14 mouse cellular contexts compared by ENCODE assay signal in the genomic region with DNA sequence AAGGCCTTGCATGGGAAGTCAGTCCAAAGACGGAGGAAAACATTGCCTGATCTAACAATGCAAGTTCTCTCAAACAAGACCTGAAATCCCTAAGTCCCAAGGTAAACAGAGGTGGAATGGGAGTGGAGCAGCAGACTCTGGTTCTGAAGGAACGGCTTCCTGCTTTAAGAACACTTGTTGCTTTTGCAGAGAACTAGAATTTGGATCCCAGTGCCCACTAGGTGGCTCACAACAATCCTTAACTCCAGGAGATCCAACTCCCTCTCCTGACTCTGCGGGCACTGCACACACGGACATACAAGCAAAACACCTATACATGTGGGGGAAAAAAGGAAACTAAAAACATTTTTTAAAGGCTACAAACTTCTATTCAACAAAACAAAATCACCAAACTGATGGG. TPM values are rescaled to one million over a fixed set of nuclear protein-coding genes. Genes with fewer than 3 reads are reported as not detected.
DNase-seq lines count a peak whose midpoint lies in the region; ATAC-seq and TF ChIP-seq lines count a peak whose summit lies in the region.
"Had no signal": no experiment of that assay in that cellular context is flagged by ENCODE, and none has a peak within 500 bp of the region (broad histone marks: within the 10 kb centered on the region; RNA-seq: fewer than 3 reads in every experiment).

No protein-coding gene starts in this region.

- no peak overlapping the region for H3K4me3 ChIP-seq in heart, postnatal 0 days (ENCODE audit: low read depth, low read length)
- no peak overlapping the region for H3K4me3 ChIP-seq in midbrain, embryonic 14.5 days (replicated peaks; ENCODE audit: low read depth, low read length)
- no peak overlapping the region for H3K4me3 ChIP-seq in midbrain, embryonic 15.5 days

- H3K9ac ChIP-seq in heart, postnatal 0 days (replicated peaks; ENCODE audit: low read depth, low read length): no peak overlapping the region
- H3K9ac ChIP-seq in midbrain, embryonic 14.5 days (replicated peaks; ENCODE audit: low read length): no peak overlapping the region
- no peak overlapping the region for H3K9ac ChIP-seq in midbrain, embryonic 15.5 days

- TF ChIP-seq CTCF in heart, postnatal 0 days (IDR thresholded peaks at IDR 0.05; ENCODE audit: low read depth): peak; percentile 40

- no peak for TF ChIP-seq EP300 in heart, postnatal 0 days (IDR thresholded peaks at IDR 0.05; ENCODE audit: low read depth)

- H3K36me3 ChIP-seq in heart, postnatal 0 days (replicated peaks; ENCODE audit: control insufficient read depth, insufficient read depth, low read length): no peaks in the 10 kb centered on the region
- no peaks in the 10 kb centered on the region for H3K36me3 ChIP-seq in midbrain, embryonic 14.5 days (ENCODE audit: control insufficient read depth, insufficient read depth, low read length)
- H3K36me3 ChIP-seq in midbrain, embryonic 15.5 days (replicated peaks): no peaks in the 10 kb centered on the region

- H3K27ac ChIP-seq in heart, postnatal 0 days (ENCODE audit: low read depth): no peak overlapping the region
- H3K27ac ChIP-seq in midbrain, embryonic 14.5 days (replicated peaks; ENCODE audit: low read depth, low read length): no peak overlapping the region
- H3K27ac ChIP-seq in midbrain, embryonic 15.5 days: no peak overlapping the region

- H3K27me3 ChIP-seq in heart, postnatal 0 days (ENCODE audit: control insufficient read depth, insufficient read depth, low read length): no peaks in the 10 kb centered on the region
- H3K27me3 ChIP-seq in midbrain, embryonic 14.5 days (ENCODE audit: control insufficient read depth, insufficient read depth, low read length): no peaks in the 10 kb centered on the region
- no peaks in the 10 kb centered on the region for H3K27me3 ChIP-seq in midbrain, embryonic 15.5 days (replicated peaks)

- H3K4me1 ChIP-seq in heart, postnatal 0 days (ENCODE audit: control insufficient read depth, insufficient read depth): peaks cover 2% of the 10 kb centered on the region; the same call in 1 of the 2 replicates
- H3K4me1 ChIP-seq in midbrain, embryonic 14.5 days (ENCODE audit: control insufficient read depth, insufficient read depth, low read length): no peaks in the 10 kb centered on the region
- H3K4me1 ChIP-seq in midbrain, embryonic 15.5 days: peaks cover 3% of the 10 kb centered on the region

- no peak overlapping the region for H3K4me2 ChIP-seq in heart, postnatal 0 days (ENCODE audit: low read depth, low read length)
- no peak overlapping the region for H3K4me2 ChIP-seq in midbrain, embryonic 14.5 days (ENCODE audit: low read length)
- no peak overlapping the region for H3K4me2 ChIP-seq in midbrain, embryonic 15.5 days

- no peaks in the 10 kb centered on the region for H3K9me3 ChIP-seq in heart, postnatal 0 days (replicated peaks; ENCODE audit: control insufficient read depth, low read length)
- no peaks in the 10 kb centered on the region for H3K9me3 ChIP-seq in midbrain, embryonic 14.5 days (ENCODE audit: control insufficient read depth, low read length)
- no peaks in the 10 kb centered on the region for H3K9me3 ChIP-seq in midbrain, embryonic 15.5 days

- DNase-seq in heart, postnatal 0 days (ENCODE audit: low spot score): no peak
- no peak for DNase-seq in heart, postnatal 10 days
- DNase-seq in midbrain, embryonic 14.5 days: peak; percentile 38
- peak; percentile 56 for DNase-seq in R1 (ENCODE audit: low read depth, low spot score)
- peak; percentile 24 for DNase-seq in lung, postnatal 10 days
- no peak for DNase-seq in layer of hippocampus, adult 9-10 months (ENCODE audit: low spot score)
- DNase-seq: right cerebral cortex, postnatal 4 days; thymus, adult 18-20 months had no signal

- intact Hi-C loops in heart, postnatal 10 days (cut with DNase I): no loop called here

- no peak for ATAC-seq in heart, postnatal 0 days (ENCODE audit: insufficient read depth, low read depth)
- ATAC-seq in midbrain, embryonic 14.5 days (ENCODE audit: low FRiP score, low TSS enrichment): no peak
- ATAC-seq in midbrain, embryonic 15.5 days (replicated peaks): no peak
- ATAC-seq: inflammation-experienced regulatory T-cells, adult 6 months had no signal

- 28% methylated on average over 4 of the region's 4 CpGs for WGBS in heart, postnatal 0 days
- 50% methylated on average over 4 of the region's 4 CpGs for WGBS in midbrain, embryonic 14.5 days
- 44% methylated on average over 4 of the region's 4 CpGs for WGBS in midbrain, embryonic 15.5 days

RNA-seq across cellular contexts. Expression of gene Svs1, which starts 16.7 kb away (rescaled TPM):
- total RNA-seq in heart, postnatal 0 days (2014; rRNA removed; ENCODE audit: low replicate concordance): not detected in 2 replicates
- not detected in 2 replicates for polyA plus RNA-seq in heart, postnatal 0 days (2015; fragmentation: Nextera tagmentation; extraction: Ambion mirVana)
- total RNA-seq in heart, postnatal 10 days (2021): not detected
- not detected in 2 replicates for polyA plus RNA-seq in midbrain, embryonic 14.5 days (2014; fragmentation: Nextera tagmentation; extraction: Ambion mirVana)
- polyA plus RNA-seq in midbrain, embryonic 15.5 days (2015; fragmentation: Nextera tagmentation; extraction: Ambion mirVana): not detected in 2 replicates
- total RNA-seq: left cerebral cortex, postnatal 36 days; MEL had no signal
- polyA plus RNA-seq: heart, embryonic 14.5 days; inflammation-experienced regulatory T-cells, adult 6 months; neural tube, embryonic 11.5 days had no signal

RNA-seq across cellular contexts. Expression of gene Doxl2, which starts 28.6 kb away (rescaled TPM):
- not detected in 2 replicates for total RNA-seq in heart, postnatal 0 days (2014; rRNA removed; ENCODE audit: low replicate concordance)
- not detected in 2 replicates for polyA plus RNA-seq in heart, postnatal 0 days (2015; fragmentation: Nextera tagmentation; extraction: Ambion mirVana)
- not detected for total RNA-seq in heart, postnatal 10 days (2021)
- polyA plus RNA-seq in midbrain, embryonic 14.5 days (2014; fragmentation: Nextera tagmentation; extraction: Ambion mirVana): not detected in 2 replicates
- polyA plus RNA-seq in midbrain, embryonic 15.5 days (2015; fragmentation: Nextera tagmentation; extraction: Ambion mirVana): not detected in 2 replicates
- total RNA-seq: left cerebral cortex, postnatal 36 days; MEL had no signal
- polyA plus RNA-seq: heart, embryonic 14.5 days; inflammation-experienced regulatory T-cells, adult 6 months; neural tube, embryonic 11.5 days had no signal

RNA-seq across cellular contexts. Expression of gene Gpnmb, which starts 33.0 kb away (rescaled TPM):
- 5.1 and 13.7 TPM in 2 replicates for total RNA-seq in heart, postnatal 0 days (2014; rRNA removed; ENCODE audit: low replicate concordance)
- 4.0 and 7.2 TPM in 2 replicates for polyA plus RNA-seq in heart, postnatal 0 days (2015; fragmentation: Nextera tagmentation; extraction: Ambion mirVana)
- total RNA-seq in heart, postnatal 10 days (2021): under 1 TPM; 0.43 to 0.52 TPM
- polyA plus RNA-seq in midbrain, embryonic 14.5 days (2014; fragmentation: Nextera tagmentation; extraction: Ambion mirVana): 0.09 and 1.2 TPM in 2 replicates
- polyA plus RNA-seq in midbrain, embryonic 15.5 days (2015; fragmentation: Nextera tagmentation; extraction: Ambion mirVana): 0.36 and 0.74 TPM in 2 replicates
- total RNA-seq: MEL had no signal

Comparison
In these comparisons a context has a peak if more than half of its experiments do, and no peak if none do; other contexts are left out.
1. DNase-seq: peak in midbrain, embryonic 14.5 days (single experiment), R1 (single experiment) and lung, postnatal 10 days (single experiment); none in heart, postnatal 0 days (single experiment), heart, postnatal 10 days (0 of 2) and layer of hippocampus, adult 9-10 months (single experiment).